Comparison of ENCODE assay signal across 6 mouse cellular contexts in the genomic region with DNA sequence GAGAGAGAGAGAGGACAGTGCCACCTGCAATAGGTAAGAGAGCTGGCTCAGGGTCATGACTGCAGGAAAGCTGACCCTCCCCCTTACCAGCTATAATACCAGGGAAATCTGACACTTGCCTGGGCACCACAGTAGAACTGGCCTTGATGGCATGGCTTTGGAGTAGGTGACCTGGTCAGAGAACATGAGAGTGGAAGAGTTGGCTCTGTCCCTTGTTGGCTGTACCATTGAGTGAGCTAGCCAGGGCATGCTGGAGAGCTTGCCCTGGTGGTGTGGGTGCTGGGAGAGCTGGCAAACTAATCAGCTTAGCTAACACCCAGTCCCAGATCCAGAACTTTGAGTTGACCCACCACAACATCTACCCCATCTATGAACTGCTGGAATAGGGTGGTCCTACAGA.
"Had no signal": no experiment of that assay in that cellular context is flagged by ENCODE, and none has a peak within 500 bp of the region (broad histone marks: within the 10 kb centered on the region; RNA-seq: fewer than 3 reads in every experiment).

No protein-coding gene starts in this region.

- DNase-seq: kidney, postnatal 25 days; lung, adult 18-20 months; right cerebral cortex, adult 18-20 months; right cerebral cortex, postnatal 25 days; thymus, adult 18-20 months; thymus, postnatal 14 days had no signal
